ENCODE assay signal across 8 mouse cellular contexts in genomic region chr13:33085695-33086432, GRCm38 (mm10). TPM values are rescaled to one million over a fixed set of nuclear protein-coding genes. Genes with fewer than 3 reads are reported as not detected.
DNase-seq lines count a peak whose midpoint lies in the region; ATAC-seq and TF ChIP-seq lines count a peak whose summit lies in the region.

No protein-coding gene starts in this region.

- H3K4me2 ChIP-seq in kidney, embryonic 14.5 days (replicated peaks; ENCODE audit: low read depth, low read length): no peak overlapping the region
- no peak overlapping the region for H3K4me2 ChIP-seq in intestine, embryonic 16.5 days (ENCODE audit: low read depth, low read length)
- no peak overlapping the region for H3K4me2 ChIP-seq in stomach, postnatal 0 days (replicated peaks; ENCODE audit: low read depth)

- no peaks in the 10 kb centered on the region for H3K27me3 ChIP-seq in kidney, embryonic 14.5 days (ENCODE audit: control insufficient read depth, insufficient read depth, low read length)
- no peaks in the 10 kb centered on the region for H3K27me3 ChIP-seq in intestine, embryonic 16.5 days (replicated peaks; ENCODE audit: control insufficient read depth, insufficient read depth, low read length)
- no peaks in the 10 kb centered on the region for H3K27me3 ChIP-seq in stomach, postnatal 0 days (ENCODE audit: control insufficient read depth, insufficient read depth, low read length)

- ATAC-seq in kidney, embryonic 14.5 days (ENCODE audit: low FRiP score, low TSS enrichment): 0 out of 2 replicates have a peak, but pooled peaks have one; percentile 32
- ATAC-seq in intestine, embryonic 16.5 days: peak; percentile 85
- ATAC-seq in stomach, postnatal 0 days (ENCODE audit: low FRiP score, low TSS enrichment): peak; percentile 71; the same call in 1 of the 2 replicates

- no peaks in the 10 kb centered on the region for H3K9me3 ChIP-seq in kidney, embryonic 14.5 days (ENCODE audit: control insufficient read depth, low read length)
- no peaks in the 10 kb centered on the region for H3K9me3 ChIP-seq in intestine, embryonic 16.5 days (ENCODE audit: control insufficient read depth, low read length)
- no peaks in the 10 kb centered on the region for H3K9me3 ChIP-seq in stomach, postnatal 0 days (ENCODE audit: control insufficient read depth, low read length)

- no peak overlapping the region for H3K4me3 ChIP-seq in kidney, embryonic 14.5 days (ENCODE audit: low read length)
- no peak overlapping the region for H3K4me3 ChIP-seq in intestine, embryonic 16.5 days (ENCODE audit: low read length)
- H3K4me3 ChIP-seq in stomach, postnatal 0 days (ENCODE audit: low read depth, low read length): no peak overlapping the region

- no peak overlapping the region for H3K27ac ChIP-seq in kidney, embryonic 14.5 days (ENCODE audit: low read depth, low read length)
- peak overlapping the region; percentile 75 for H3K27ac ChIP-seq in intestine, embryonic 16.5 days (ENCODE audit: low read length)
- H3K27ac ChIP-seq in stomach, postnatal 0 days (replicated peaks): peak overlapping the region; percentile 69; the same call in 1 of the 2 replicates

- no peak for TF ChIP-seq EP300 in stomach, postnatal 0 days (optimal IDR thresholded peaks at IDR 0.05)

- H3K4me1 ChIP-seq in kidney, embryonic 14.5 days (ENCODE audit: control insufficient read depth, insufficient read depth, low read length): no peaks in the 10 kb centered on the region; the same call in 1 of the 2 replicates
- peaks cover 11% of the 10 kb centered on the region for H3K4me1 ChIP-seq in intestine, embryonic 16.5 days (ENCODE audit: control insufficient read depth, insufficient read depth, low read length)
- no peaks in the 10 kb centered on the region for H3K4me1 ChIP-seq in stomach, postnatal 0 days (replicated peaks; ENCODE audit: control insufficient read depth, insufficient read depth)

- no peak overlapping the region for H3K9ac ChIP-seq in kidney, embryonic 14.5 days (ENCODE audit: low read depth, low read length)
- no peak overlapping the region for H3K9ac ChIP-seq in intestine, embryonic 16.5 days (ENCODE audit: low read depth, low read length)
- H3K9ac ChIP-seq in stomach, postnatal 0 days (ENCODE audit: low read length): no peak overlapping the region

- no peak for DNase-seq in kidney, adult 18-20 months
- DNase-seq in cerebellum, postnatal 14 days: peak; percentile 75 to 79
- peak; percentile 34 for DNase-seq in mesoderm, embryonic 11.5 days (ENCODE audit: low read depth, low spot score)
- no peak for DNase-seq in stomach, postnatal 0 days (ENCODE audit: low spot score)
- no peak for DNase-seq in kidney, postnatal 10 days
- no peak for DNase-seq in kidney, postnatal 36 days

- TF ChIP-seq CTCF in stomach, postnatal 0 days (IDR thresholded peaks at IDR 0.05; ENCODE audit: low read depth): no peak

- no peaks in the 10 kb centered on the region for H3K36me3 ChIP-seq in kidney, embryonic 14.5 days (ENCODE audit: control insufficient read depth, insufficient read depth, low read length)
- no peaks in the 10 kb centered on the region for H3K36me3 ChIP-seq in intestine, embryonic 16.5 days (ENCODE audit: control insufficient read depth, insufficient read depth, low read length)
- H3K36me3 ChIP-seq in stomach, postnatal 0 days (ENCODE audit: control insufficient read depth, insufficient read depth, low read length): no peaks in the 10 kb centered on the region

RNA-seq across cellular contexts. Expression of gene Serpinb1b, which starts 7.5 kb away (rescaled TPM):
- polyA plus RNA-seq in kidney, embryonic 14.5 days (2014; fragmentation: Nextera tagmentation; extraction: Ambion mirVana): not detected in 2 replicates
- polyA plus RNA-seq in intestine, embryonic 16.5 days (2015; fragmentation: Nextera tagmentation; extraction: Ambion mirVana): 0.15 and 0.18 TPM in 2 replicates
- polyA plus RNA-seq in stomach, postnatal 0 days (2015; fragmentation: Nextera tagmentation; extraction: Ambion mirVana): 1.3 and 2.0 TPM in 2 replicates

RNA-seq across cellular contexts. Expression of gene Serpinb9b, which starts 58.6 kb away (rescaled TPM):
- polyA plus RNA-seq in kidney, embryonic 14.5 days (2014; fragmentation: Nextera tagmentation; extraction: Ambion mirVana): not detected in 2 replicates
- 0.16 and 0.32 TPM in 2 replicates for polyA plus RNA-seq in intestine, embryonic 16.5 days (2015; fragmentation: Nextera tagmentation; extraction: Ambion mirVana)
- 2.7 and 4.9 TPM in 2 replicates for polyA plus RNA-seq in stomach, postnatal 0 days (2015; fragmentation: Nextera tagmentation; extraction: Ambion mirVana)

Comparison
In these comparisons a context has a peak if more than half of its experiments do, and no peak if none do; other contexts are left out.
1. ATAC-seq: peak in every context shown above with its lines; median percentile 85 in intestine, embryonic 16.5 days; 71 in stomach, postnatal 0 days; 32 in kidney, embryonic 14.5 days.
2. DNase-seq: peak in cerebellum, postnatal 14 days (2 of 2) and mesoderm, embryonic 11.5 days (single experiment); none in kidney, adult 18-20 months (single experiment), stomach, postnatal 0 days (single experiment), kidney, postnatal 10 days (single experiment) and kidney, postnatal 36 days (0 of 2).